Mouse (Mus musculus): ENCODE data around the gene Sat1.

Gene Sat1

GRCm38 (mm10) chrX:155167667-155168066 lies 48.6 kb downstream of the Sat1 start:
- in situ Hi-C loops (cut with MboI): no loop called here

GRCm38 (mm10) chrX:155166313-155166712 lies 49.9 kb downstream of the Sat1 start:
- in situ Hi-C loops (cut with MboI): no loop called here

GRCm38 (mm10) chrX:155163553-155163952 lies 52.7 kb downstream of the Sat1 start:
- in situ Hi-C loops (cut with MboI): no loop called here

Data from mature B cell (primary cell).